Mouse (Mus musculus): ENCODE data around the gene Zbp1. TPM values are rescaled to one million over a fixed set of nuclear protein-coding genes. Genes with fewer than 3 reads are reported as not detected.
A peak's percentile ranks its signal among the peaks of the same experiment; 100 is the strongest.

The Zbp1 gene
- polyA plus RNA-seq, 1 experiment from 2014 or later = 0.45 TPM

GRCm38 (mm10) chr2:173255810-173256551 lies 37.3 kb upstream of the Zbp1 start:
- Histone ChIP-seq H3K9ac (no peak overlapping the region), H3K36me3 (no peaks in the 10 kb centered on the region), H3K27ac (no peak overlapping the region), H3K27me3 (no peaks in the 10 kb centered on the region), H3K4me2 (replicated peaks) (no peak overlapping the region), H3K4me1 (peaks cover 98% of the 10 kb centered on the region), H3K9me3 (no peaks in the 10 kb centered on the region), H3K4me3 (no peak overlapping the region)
- no peak for ATAC-seq (ENCODE audit: low FRiP score, low read depth)
- WGBS = 66% methylated on average over 7 of the region's 7 CpGs

- WGBS = 10% methylated on average over 26 of the region's 26 CpGs
Observed at GRCm38 (mm10) chr2:173253761-173254662, 35.3 kb upstream of the Zbp1 start.

GRCm38 (mm10) chr2:173251675-173252074 lies 33.0 kb upstream of the Zbp1 start:
- Histone ChIP-seq H3K4me1 (peaks cover 97% of the 10 kb centered on the region), H3K9ac (0 out of 2 replicates have a peak overlapping the region, but pooled peaks have one; percentile 46), H3K27me3 (no peaks in the 10 kb centered on the region), H3K9me3 (no peaks in the 10 kb centered on the region), H3K36me3 (no peaks in the 10 kb centered on the region), H3K4me3 (no peak overlapping the region), H3K27ac (no peak overlapping the region), H3K4me2 (replicated peaks) (no peak overlapping the region)
- no peak for ATAC-seq (ENCODE audit: low FRiP score, low read depth)
- WGBS = 58% methylated on average over 9 of the region's 9 CpGs

More at GRCm38 (mm10) chr2:173253761-173254662, 35.3 kb upstream of the Zbp1 start:
- peak overlapping the region; percentile 57 for H3K4me2 ChIP-seq (replicated peaks)
- peaks cover 99% of the 10 kb centered on the region for H3K4me1 ChIP-seq
- H3K27me3 ChIP-seq = no peaks in the 10 kb centered on the region
- no peaks in the 10 kb centered on the region for H3K9me3 ChIP-seq
- H3K36me3 ChIP-seq = no peaks in the 10 kb centered on the region
- ATAC-seq (ENCODE audit: low FRiP score, low read depth) = no peak; the same call in 1 of the 2 replicates
- H3K27ac ChIP-seq = peak overlapping the region; percentile 85
- H3K4me3 ChIP-seq = peak overlapping the region; percentile 17; the same call in 1 of the 2 replicates
- no peak overlapping the region; the same call in 1 of the 2 replicates for H3K9ac ChIP-seq

GRCm38 (mm10) chr2:173251133-173251532 lies 32.4 kb upstream of the Zbp1 start:
- Histone ChIP-seq H3K4me2 (replicated peaks) (no peak overlapping the region), H3K27me3 (no peaks in the 10 kb centered on the region), H3K9ac (peak overlapping the region; percentile 46; the same call in 1 of the 2 replicates), H3K4me1 (peaks cover 97% of the 10 kb centered on the region), H3K4me3 (no peak overlapping the region), H3K9me3 (no peaks in the 10 kb centered on the region), H3K36me3 (no peaks in the 10 kb centered on the region), H3K27ac (0 out of 2 replicates have a peak overlapping the region, but pooled peaks have one; percentile 24)
- ATAC-seq (ENCODE audit: low FRiP score, low read depth) = no peak
- WGBS = 57% methylated on average over 7 of the region's 7 CpGs

GRCm38 (mm10) chr2:173250411-173250810 lies 31.7 kb upstream of the Zbp1 start:
- no peak overlapping the region; the same call in 1 of the 2 replicates for H3K27ac ChIP-seq
- H3K4me1 ChIP-seq = peaks cover 97% of the 10 kb centered on the region
- no peaks in the 10 kb centered on the region for H3K27me3 ChIP-seq
- no peak overlapping the region for H3K9ac ChIP-seq
- H3K4me2 ChIP-seq (replicated peaks) = peak overlapping the region; percentile 0; the same call in 1 of the 2 replicates
- 28% methylated on average over 2 of the region's 2 CpGs for WGBS
- H3K4me3 ChIP-seq = no peak overlapping the region
- no peaks in the 10 kb centered on the region for H3K36me3 ChIP-seq
- no peaks in the 10 kb centered on the region for H3K9me3 ChIP-seq
- no peak; the same call in 1 of the 2 replicates for ATAC-seq (ENCODE audit: low FRiP score, low read depth)

- H3K27ac ChIP-seq = no peak overlapping the region
- 70% methylated on average over 8 of the region's 8 CpGs for WGBS
Observed at GRCm38 (mm10) chr2:173249965-173250364, 31.2 kb upstream of the Zbp1 start.

GRCm38 (mm10) chr2:173249386-173249785 lies 30.7 kb upstream of the Zbp1 start:
- Histone ChIP-seq H3K27ac (no peak overlapping the region; the same call in 1 of the 2 replicates), H3K4me3 (no peak overlapping the region), H3K4me1 (peaks cover 94% of the 10 kb centered on the region), H3K4me2 (replicated peaks) (no peak overlapping the region), H3K9ac (no peak overlapping the region), H3K9me3 (no peaks in the 10 kb centered on the region), H3K36me3 (0 out of 2 replicates have a peak, but pooled peaks cover 3% of the 10 kb centered on the region), H3K27me3 (no peaks in the 10 kb centered on the region)
- WGBS = 58% methylated on average over 3 of the region's 3 CpGs
- no peak for ATAC-seq (ENCODE audit: low FRiP score, low read depth)

More at GRCm38 (mm10) chr2:173249965-173250364, 31.2 kb upstream of the Zbp1 start:
- Histone ChIP-seq H3K36me3 (0 out of 2 replicates have a peak, but pooled peaks cover 3% of the 10 kb centered on the region), H3K4me1 (peaks cover 95% of the 10 kb centered on the region), H3K4me2 (replicated peaks) (no peak overlapping the region), H3K9ac (no peak overlapping the region), H3K27me3 (no peaks in the 10 kb centered on the region), H3K4me3 (no peak overlapping the region), H3K9me3 (no peaks in the 10 kb centered on the region)
- no peak for ATAC-seq (ENCODE audit: low FRiP score, low read depth)

GRCm38 (mm10) chr2:173248822-173249221 lies 30.1 kb upstream of the Zbp1 start:
- Histone ChIP-seq H3K36me3 (0 out of 2 replicates have a peak, but pooled peaks cover 3% of the 10 kb centered on the region), H3K4me1 (peaks cover 94% of the 10 kb centered on the region), H3K27ac (no peak overlapping the region), H3K4me3 (no peak overlapping the region), H3K27me3 (no peaks in the 10 kb centered on the region), H3K4me2 (replicated peaks) (no peak overlapping the region), H3K9me3 (no peaks in the 10 kb centered on the region), H3K9ac (no peak overlapping the region)
- WGBS = 76% methylated on average over 7 of the region's 7 CpGs
- no peak for ATAC-seq (ENCODE audit: low FRiP score, low read depth)

- 0 out of 2 replicates have a peak, but pooled peaks cover 3% of the 10 kb centered on the region for H3K36me3 ChIP-seq
- 12% methylated on average over 2 of the region's 2 CpGs for WGBS
- no peaks in the 10 kb centered on the region for H3K27me3 ChIP-seq
- no peak overlapping the region for H3K27ac ChIP-seq
- no peak overlapping the region for H3K4me3 ChIP-seq
- ATAC-seq (ENCODE audit: low FRiP score, low read depth) = no peak
- H3K9me3 ChIP-seq = no peaks in the 10 kb centered on the region
- H3K9ac ChIP-seq = no peak overlapping the region
- H3K4me1 ChIP-seq = peaks cover 94% of the 10 kb centered on the region
- no peak overlapping the region for H3K4me2 ChIP-seq (replicated peaks)
Observed at GRCm38 (mm10) chr2:173247911-173248310, 29.2 kb upstream of the Zbp1 start.

GRCm38 (mm10) chr2:173247197-173247596 lies 28.5 kb upstream of the Zbp1 start:
- H3K27ac ChIP-seq = 0 out of 2 replicates have a peak overlapping the region, but pooled peaks have one; percentile 15
- 18% methylated on average over 2 of the region's 2 CpGs for WGBS
- ATAC-seq (ENCODE audit: low FRiP score, low read depth) = no peak
- H3K27me3 ChIP-seq = no peaks in the 10 kb centered on the region
- no peak overlapping the region for H3K4me2 ChIP-seq (replicated peaks)
- H3K36me3 ChIP-seq = 0 out of 2 replicates have a peak, but pooled peaks cover 3% of the 10 kb centered on the region
- H3K9me3 ChIP-seq = no peaks in the 10 kb centered on the region
- peaks cover 95% of the 10 kb centered on the region for H3K4me1 ChIP-seq
- H3K4me3 ChIP-seq = no peak overlapping the region
- H3K9ac ChIP-seq = no peak overlapping the region

GRCm38 (mm10) chr2:173246688-173247087 lies 28.0 kb upstream of the Zbp1 start:
- no peak overlapping the region for H3K27ac ChIP-seq
- no peak overlapping the region for H3K4me3 ChIP-seq
- peaks cover 90% of the 10 kb centered on the region for H3K4me1 ChIP-seq
- 72% methylated on average over 8 of the region's 8 CpGs for WGBS
- ATAC-seq (ENCODE audit: low FRiP score, low read depth) = no peak
- peaks cover 4% of the 10 kb centered on the region; the same call in 1 of the 2 replicates for H3K36me3 ChIP-seq
- 0 out of 2 replicates have a peak overlapping the region, but pooled peaks have one; percentile 5 for H3K4me2 ChIP-seq (replicated peaks)
- no peak overlapping the region for H3K9ac ChIP-seq
- no peaks in the 10 kb centered on the region for H3K9me3 ChIP-seq
- no peaks in the 10 kb centered on the region for H3K27me3 ChIP-seq
